Mouse (Mus musculus) cerebellum, adult 11 months (tissue): Measurements from ENCODE around the gene Fam124b.

Experiments used
- DNase-seq: peaks from one replicate; pipeline ENCODE4 v3.0.0; 2022

Fam124b gene

GRCm38 (mm10) chr1:80167706-80168105, 50.6 kb downstream of the Fam124b start:
- DNase-seq = no peak

DNA sequence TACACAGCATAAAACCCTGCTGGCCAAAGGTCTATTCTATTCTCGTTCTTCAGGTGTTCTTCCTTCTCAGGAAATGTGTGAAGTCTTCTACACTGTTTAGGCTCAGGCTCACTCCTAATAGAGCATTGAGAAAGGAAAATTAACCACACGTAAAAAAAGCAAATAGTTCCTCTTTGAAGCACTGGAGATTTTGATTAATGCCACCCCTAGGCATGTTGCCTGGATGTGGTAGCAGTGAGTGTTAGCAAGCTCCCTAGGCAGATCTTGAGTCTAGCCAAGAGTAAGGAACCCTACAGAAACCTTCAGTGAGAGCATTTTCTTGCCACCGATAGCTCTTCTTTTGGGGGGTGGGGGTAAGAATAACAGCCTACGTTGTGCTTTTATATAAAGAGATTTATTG, 51.7 kb downstream of the Fam124b start:
- no peak for DNase-seq

- DNase-seq = no peak
Measured at GRCm38 (mm10) chr1:80165391-80165790, 52.9 kb downstream of the Fam124b start.

DNA sequence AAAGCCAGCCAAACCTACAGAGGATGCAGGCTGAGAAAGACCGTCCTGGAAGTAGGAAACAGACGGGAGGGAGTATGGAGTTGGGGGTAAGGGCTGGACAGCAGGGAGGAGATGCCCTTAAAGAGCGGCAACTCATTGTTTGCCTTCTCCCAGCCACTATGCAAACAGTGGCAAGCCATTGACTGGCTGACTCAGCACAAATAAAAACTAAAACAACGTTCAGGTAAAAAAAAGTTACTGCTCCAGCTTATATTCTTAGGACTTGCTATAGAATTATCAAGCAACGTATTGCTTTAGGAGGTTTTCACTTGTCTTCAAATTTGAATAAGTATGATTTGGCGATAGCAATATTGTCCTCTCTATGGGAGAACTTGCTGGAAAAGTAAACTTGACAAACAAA, 55.3 kb downstream of the Fam124b start:
- DNase-seq = no peak

DNA sequence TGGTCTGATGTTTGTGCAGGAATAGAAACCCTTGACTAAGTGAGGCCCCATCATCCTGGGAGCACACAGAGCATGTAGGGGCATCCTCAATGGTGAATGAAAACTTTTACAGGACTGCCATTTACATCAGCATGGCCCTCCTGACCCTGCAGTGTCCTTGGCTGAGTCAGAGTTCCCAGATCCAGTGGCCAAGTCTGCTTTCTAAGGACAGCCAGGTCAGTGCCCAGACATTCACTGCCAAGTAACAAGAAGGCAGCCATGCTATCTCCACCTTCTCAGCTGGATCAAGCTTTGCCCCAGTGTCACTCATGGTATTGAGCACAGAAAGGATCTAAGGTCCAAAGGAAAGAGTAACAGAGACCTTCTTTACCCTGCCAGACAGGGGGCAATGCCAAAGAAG, 58.7 kb downstream of the Fam124b start:
- DNase-seq = no peak

- DNase-seq = no peak
Measured at GRCm38 (mm10) chr1:80154902-80155301, 63.4 kb downstream of the Fam124b start.

- no peak for DNase-seq
Measured at GRCm38 (mm10) chr1:80153125-80153716, 65.1 kb downstream of the Fam124b start.

GRCm38 (mm10) chr1:80150681-80151080, 67.6 kb downstream of the Fam124b start:
- no peak for DNase-seq
